Mouse (Mus musculus) embryonic facial prominence, embryonic 15.5 days (tissue): ENCODE results near the gene Mtg1. TPM values are rescaled to one million over a fixed set of nuclear protein-coding genes. Genes with fewer than 3 reads are reported as not detected.
A peak's percentile ranks its signal among the peaks of the same experiment; 100 is the strongest.

ENCODE experiments used
- ATAC-seq: fragments of 200-750 bp; cut with Nextera tagmentation; 2 replicates; pipeline ENCODE4 v1.8.0; 2017; ENCODE audit warnings: low read depth, moderate TSS enrichment; ENCODE audit not compliant: insufficient number of reproducible peaks, low FRiP score, low TSS enrichment
- H3K27ac ChIP-seq: fragments of 300-500 bp; sonication (generic); replicated peaks from 2 replicates; pipeline ENCODE4 v1.5.1; 2015; ENCODE audit warnings: mild to moderate bottlenecking, inconsistent platforms
- H3K27me3 ChIP-seq: fragments of 300-500 bp; sonication (generic); 2 replicates; pipeline ENCODE4 v1.6.1; 2015; ENCODE audit warnings: inconsistent platforms
- H3K36me3 ChIP-seq: fragments of 300-500 bp; sonication (generic); 2 replicates; pipeline ENCODE4 v1.6.1; 2015; ENCODE audit warnings: mild to moderate bottlenecking, inconsistent platforms
- H3K4me1 ChIP-seq: fragments of 300-500 bp; sonication (generic); 2 replicates; pipeline ENCODE4 v1.6.1; 2015; ENCODE audit warnings: inconsistent platforms
- H3K4me2 ChIP-seq: fragments of 300-500 bp; sonication (generic); replicated peaks from 2 replicates; pipeline ENCODE4 v1.6.1; 2015; ENCODE audit warnings: mild to moderate bottlenecking, inconsistent platforms
- H3K4me3 ChIP-seq: fragments of 300-500 bp; sonication (generic); replicated peaks from 2 replicates; pipeline ENCODE4 v1.5.1; 2015; ENCODE audit warnings: mild to moderate bottlenecking, inconsistent platforms
- H3K9ac ChIP-seq: fragments of 300-500 bp; sonication (generic); 2 replicates; pipeline ENCODE4 v1.6.1; 2015; ENCODE audit warnings: inconsistent platforms
- H3K9me3 ChIP-seq: fragments of 300-500 bp; sonication (generic); replicated peaks from 2 replicates; pipeline ENCODE4 v1.6.1; 2016; ENCODE audit warnings: inconsistent platforms
- WGBS: fragments of 180-500 bp; shearing (Covaris S2); methylation state at CpG from one replicate; pipeline ENCODE4 v1.1.7; 2015; 5-methylcytosine and 5-hydroxymethylcytosine counted together
- polyA plus RNA-seq: library from polyadenylated mRNA; unstranded; fragments of >200 nt; fragmentation: Nextera tagmentation; extraction: Ambion mirVana; gene quantifications from 2 replicates; pipeline ENCODE4 v1.2.1, GENCODE M21; 2015

Mtg1 gene
- polyA plus RNA-seq, 1 experiment from 2014 or later: 22.2 TPM

DNA sequence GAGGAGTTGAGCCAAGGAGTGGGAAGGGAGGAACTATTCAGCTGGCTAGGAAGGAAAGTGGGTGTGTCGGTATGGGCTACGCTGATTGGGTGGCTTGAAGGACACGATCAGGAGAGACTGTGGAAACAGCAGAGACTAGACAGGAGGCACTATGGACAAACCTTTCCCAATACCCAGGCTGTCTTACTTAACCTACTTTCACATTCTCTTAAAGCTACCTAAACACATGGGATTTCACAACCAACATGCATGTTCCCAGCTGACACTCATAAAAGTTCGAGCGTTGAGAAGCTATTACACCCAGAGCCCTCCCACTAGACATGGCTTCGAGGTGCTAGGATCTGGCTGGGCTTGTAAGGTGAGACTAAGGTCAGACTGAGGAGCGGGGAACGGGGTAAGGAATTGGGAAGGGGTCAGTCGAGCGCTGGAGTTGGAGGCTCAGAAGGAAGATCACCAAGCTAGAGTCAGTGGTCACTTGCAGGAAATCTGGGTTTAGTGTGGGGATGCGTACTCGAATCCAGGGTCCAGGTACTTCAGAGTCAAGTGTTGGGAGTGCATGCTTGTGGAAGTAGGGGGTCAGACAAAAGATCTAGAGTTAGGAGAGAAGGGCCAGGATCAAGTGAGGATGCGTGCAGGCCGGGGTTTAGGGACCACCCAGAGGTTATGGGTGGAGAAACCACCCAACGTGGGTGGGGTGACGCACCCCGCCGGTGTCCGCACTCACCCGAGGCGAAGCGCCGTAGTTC lies 21.6 kb upstream of the Mtg1 start, which contains the start of gene Paox:
Paox (plus strand) TSS at position 217 of the 746 bp plus-strand sequence.
- H3K9me3 ChIP-seq: no peaks in the 10 kb centered on the region
- peaks cover 21% of the 10 kb centered on the region for H3K36me3 ChIP-seq
- H3K4me1 ChIP-seq: no peaks in the 10 kb centered on the region
- H3K27me3 ChIP-seq: no peaks in the 10 kb centered on the region
- peak within 1 kb of the TSS; percentile 91 for H3K27ac ChIP-seq
- peak within 1 kb of the TSS; percentile 82 for H3K4me2 ChIP-seq
- 1% methylated on average over 23 of the region's 23 CpGs for WGBS
- peak within 1 kb of the TSS; percentile 78 for H3K4me3 ChIP-seq
- peak within 1 kb of the TSS; percentile 72 for H3K9ac ChIP-seq
- peak; percentile 70 for ATAC-seq

DNA sequence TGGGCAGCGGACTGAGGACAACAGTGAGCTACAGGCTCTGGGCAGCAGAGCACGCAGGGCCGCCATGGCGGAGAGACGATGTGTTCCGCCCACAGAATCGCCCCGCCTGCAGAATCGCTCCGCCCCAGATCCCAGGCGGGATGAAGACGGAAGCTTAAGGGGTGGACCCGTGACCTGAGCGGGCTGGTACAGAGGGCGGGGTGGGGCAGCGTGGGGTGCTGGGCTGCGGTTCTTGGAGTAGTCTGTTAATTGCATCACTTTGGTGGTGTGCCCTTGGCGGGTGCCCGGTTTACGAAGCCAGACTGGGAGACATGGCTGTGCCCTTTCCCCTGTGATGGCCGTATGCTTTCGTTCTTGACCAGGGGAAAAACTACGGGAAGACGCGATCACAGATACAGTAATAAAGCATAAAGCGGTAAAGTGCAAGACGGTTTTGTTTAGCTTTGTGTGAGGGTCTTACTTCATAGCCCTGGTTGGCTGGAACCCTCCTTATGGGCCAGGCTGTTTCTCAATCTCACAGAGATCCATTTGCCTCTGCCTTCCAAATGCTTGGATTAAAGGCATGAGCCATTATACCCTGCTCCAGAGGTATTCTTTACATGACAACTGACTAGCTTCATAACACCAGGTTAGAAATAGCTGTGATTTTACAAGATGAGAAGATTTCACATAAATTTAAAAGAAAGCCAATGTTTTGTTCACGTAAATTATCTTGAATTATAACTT lies 20.9 kb upstream of the Mtg1 start, which contains the start of gene Echs1:
Echs1 (minus strand) TSS at position 148 of the 726 bp plus-strand sequence.
- Histone ChIP-seq H3K36me3 (peaks cover 14% of the 10 kb centered on the region), H3K9me3 (no peaks in the 10 kb centered on the region), H3K27me3 (0 out of 2 replicates have a peak, but pooled peaks cover 2% of the 10 kb centered on the region), H3K4me1 (no peaks in the 10 kb centered on the region), H3K4me3 (peak within 1 kb of the TSS; percentile 78), H3K4me2 (peak within 1 kb of the TSS; percentile 82), H3K27ac (peak within 1 kb of the TSS; percentile 91), H3K9ac (peak within 1 kb of the TSS; percentile 72)
- peak; percentile 92 for ATAC-seq
- 4% methylated on average over 28 of the region's 28 CpGs for WGBS

DNA sequence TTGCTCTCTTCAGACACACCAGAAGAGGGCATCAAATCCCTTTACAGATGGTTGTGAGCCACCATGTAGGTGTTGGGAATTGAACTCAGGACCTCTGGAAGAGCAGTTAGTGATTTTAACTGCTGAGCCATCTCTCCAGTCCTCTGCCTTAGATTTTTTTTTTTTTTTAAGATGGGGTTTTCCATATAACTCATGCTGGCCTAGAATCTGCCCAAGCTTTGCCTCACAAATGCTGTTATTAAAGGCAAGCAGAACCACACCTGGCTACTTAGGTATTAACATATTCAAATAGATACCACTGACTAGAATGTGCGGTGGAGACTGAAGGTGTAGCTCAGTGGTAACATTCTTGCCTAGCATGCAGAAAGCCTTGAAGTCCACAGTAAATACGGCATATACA lies 16.9 kb upstream of the Mtg1 start:
- no peaks in the 10 kb centered on the region for H3K9me3 ChIP-seq
- H3K4me2 ChIP-seq: no peak overlapping the region
- ATAC-seq: no peak
- 0 out of 2 replicates have a peak, but pooled peaks cover 3% of the 10 kb centered on the region for H3K27me3 ChIP-seq
- H3K9ac ChIP-seq: no peak overlapping the region
- no peak overlapping the region for H3K4me3 ChIP-seq
- H3K4me1 ChIP-seq: 0 out of 2 replicates have a peak, but pooled peaks cover 6% of the 10 kb centered on the region
- H3K36me3 ChIP-seq: no peaks in the 10 kb centered on the region
- WGBS: 92% methylated on average over 2 of the region's 2 CpGs
- H3K27ac ChIP-seq: no peak overlapping the region

DNA sequence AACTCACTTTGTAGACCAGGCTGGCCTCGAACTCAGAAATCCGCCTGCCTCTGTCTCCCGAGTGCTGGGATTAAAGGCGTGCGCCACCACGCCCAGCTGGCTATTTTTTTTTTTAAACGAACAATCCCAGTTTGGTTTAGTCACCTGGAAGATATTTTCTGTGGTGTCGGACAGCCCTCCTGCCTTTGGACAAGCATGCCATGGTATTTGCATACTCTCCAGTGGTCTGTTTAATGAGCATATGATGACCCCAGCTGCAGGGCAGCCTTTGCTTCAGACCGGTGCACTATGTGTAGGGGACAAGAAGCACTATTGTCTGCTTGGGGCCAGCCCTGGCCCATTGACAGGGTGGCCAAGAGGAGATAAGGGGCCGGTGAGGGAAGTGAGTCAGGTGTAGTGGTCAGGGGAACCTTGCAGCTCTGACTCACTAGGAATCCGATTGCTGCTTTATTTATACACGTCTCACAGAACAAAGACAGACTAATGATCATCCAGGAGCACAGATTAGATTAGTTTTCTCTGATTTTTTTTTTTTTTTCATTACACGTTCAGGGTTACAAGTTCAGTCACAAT lies 15.9 kb upstream of the Mtg1 start:
- no peak overlapping the region for H3K27ac ChIP-seq
- WGBS: 73% methylated on average over 13 of the region's 13 CpGs
- no peak for ATAC-seq
- no peak overlapping the region for H3K4me3 ChIP-seq
- H3K4me2 ChIP-seq: no peak overlapping the region
- no peaks in the 10 kb centered on the region for H3K36me3 ChIP-seq
- H3K27me3 ChIP-seq: 0 out of 2 replicates have a peak, but pooled peaks cover 3% of the 10 kb centered on the region
- H3K9ac ChIP-seq: no peak overlapping the region
- H3K4me1 ChIP-seq: peaks cover 9% of the 10 kb centered on the region; the same call in 1 of the 2 replicates
- H3K9me3 ChIP-seq: no peaks in the 10 kb centered on the region

DNA sequence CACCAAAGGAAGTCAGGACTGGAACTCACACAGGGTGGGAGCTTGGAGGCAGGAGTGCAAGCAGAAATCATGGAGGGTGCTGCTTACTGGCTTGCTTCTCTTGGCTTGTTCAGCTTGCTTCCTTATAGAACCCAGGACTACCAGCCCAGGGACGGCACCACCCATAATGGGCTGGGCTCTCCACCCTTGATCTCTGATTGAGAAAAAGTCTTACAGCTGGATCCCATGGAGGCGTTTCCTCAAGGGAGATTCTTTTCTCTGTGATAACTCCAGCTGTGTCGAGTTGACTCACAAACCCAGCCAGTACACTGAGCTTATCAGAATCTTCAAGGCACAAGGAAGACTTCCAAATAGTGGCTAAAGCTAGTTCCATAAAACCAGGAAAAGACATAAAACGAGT lies 14.6 kb upstream of the Mtg1 start:
- WGBS: 33% methylated on average over 4 of the region's 4 CpGs
- Histone ChIP-seq H3K4me2 (no peak overlapping the region), H3K27me3 (0 out of 2 replicates have a peak, but pooled peaks cover 3% of the 10 kb centered on the region), H3K36me3 (no peaks in the 10 kb centered on the region), H3K27ac (no peak overlapping the region), H3K4me1 (peaks cover 16% of the 10 kb centered on the region), H3K9me3 (no peaks in the 10 kb centered on the region), H3K4me3 (no peak overlapping the region), H3K9ac (no peak overlapping the region)
- no peak for ATAC-seq

DNA sequence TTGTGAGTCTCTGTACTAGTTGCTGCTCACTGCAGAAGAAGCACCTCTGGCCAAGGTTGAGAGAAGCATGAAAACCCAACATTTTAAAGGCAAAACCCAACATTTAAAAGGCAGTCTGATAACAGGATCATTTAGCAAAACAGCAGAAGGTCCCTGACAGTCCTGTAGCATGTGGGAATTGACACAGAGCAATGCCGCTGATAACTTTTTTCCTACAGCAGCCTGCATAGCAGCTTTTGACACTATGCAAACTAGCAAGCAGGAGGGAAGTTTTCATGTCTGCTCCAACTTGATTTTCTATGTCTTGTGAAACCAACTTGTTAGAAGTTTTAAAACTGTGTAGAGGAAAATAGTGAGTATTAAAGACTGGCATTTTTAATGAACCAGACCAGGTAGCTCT lies 13.0 kb upstream of the Mtg1 start:
- no peak for ATAC-seq
- Histone ChIP-seq H3K9me3 (no peaks in the 10 kb centered on the region), H3K9ac (no peak overlapping the region), H3K27ac (no peak overlapping the region), H3K4me2 (no peak overlapping the region), H3K36me3 (0 out of 2 replicates have a peak, but pooled peaks cover 5% of the 10 kb centered on the region), H3K27me3 (0 out of 2 replicates have a peak, but pooled peaks cover 3% of the 10 kb centered on the region), H3K4me3 (no peak overlapping the region), H3K4me1 (peaks cover 16% of the 10 kb centered on the region)
- 93% methylated on average over 1 of the region's 1 CpGs for WGBS

DNA sequence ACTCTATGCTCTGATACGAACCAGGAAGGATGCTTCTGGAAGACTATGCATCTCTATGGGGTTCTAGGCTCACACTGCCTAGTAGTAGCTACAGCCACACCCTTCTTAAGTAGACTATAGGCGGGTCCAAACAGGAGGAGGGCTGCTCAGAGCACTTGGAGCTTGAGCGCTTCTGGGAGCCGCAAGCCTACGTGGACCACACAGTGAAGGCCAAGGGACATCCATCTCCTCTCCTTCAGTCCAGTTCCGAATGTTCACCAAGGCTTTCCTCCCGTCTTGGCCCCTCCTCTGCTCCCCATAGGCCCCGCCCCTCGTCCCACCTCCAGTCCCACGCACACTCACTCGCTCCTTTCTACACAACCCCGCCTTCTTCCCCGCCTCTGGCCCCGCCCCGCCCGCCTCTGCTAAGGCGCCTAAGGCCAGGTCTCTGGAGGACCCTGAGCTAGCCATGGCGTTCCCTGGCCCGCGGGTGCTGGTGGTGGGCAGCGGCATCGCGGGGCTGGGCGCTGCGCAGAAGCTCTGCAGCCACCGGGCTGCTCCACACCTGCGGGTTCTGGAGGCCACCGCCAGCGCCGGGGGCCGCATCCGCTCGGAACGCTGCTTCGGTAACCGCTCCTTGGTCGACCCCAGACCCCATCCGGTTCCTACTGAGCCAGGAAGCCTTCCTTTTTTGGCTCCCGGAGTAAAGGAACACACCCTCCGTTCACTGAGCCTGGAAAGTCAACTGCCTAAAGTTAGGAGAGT lies 11.9 kb upstream of the Mtg1 start:
- H3K4me3 ChIP-seq: peak overlapping the region; percentile 91
- H3K4me2 ChIP-seq: peak overlapping the region; percentile 74
- H3K27ac ChIP-seq: 0 out of 2 replicates have a peak overlapping the region, but pooled peaks have one; percentile 31
- H3K9me3 ChIP-seq: no peaks in the 10 kb centered on the region
- H3K36me3 ChIP-seq: peaks cover 15% of the 10 kb centered on the region
- peak overlapping the region; percentile 93 for H3K9ac ChIP-seq
- 2% methylated on average over 40 of the region's 40 CpGs for WGBS
- ATAC-seq: peak; percentile 97
- peaks cover 16% of the 10 kb centered on the region for H3K4me1 ChIP-seq
- H3K27me3 ChIP-seq: 0 out of 2 replicates have a peak, but pooled peaks cover 3% of the 10 kb centered on the region

DNA sequence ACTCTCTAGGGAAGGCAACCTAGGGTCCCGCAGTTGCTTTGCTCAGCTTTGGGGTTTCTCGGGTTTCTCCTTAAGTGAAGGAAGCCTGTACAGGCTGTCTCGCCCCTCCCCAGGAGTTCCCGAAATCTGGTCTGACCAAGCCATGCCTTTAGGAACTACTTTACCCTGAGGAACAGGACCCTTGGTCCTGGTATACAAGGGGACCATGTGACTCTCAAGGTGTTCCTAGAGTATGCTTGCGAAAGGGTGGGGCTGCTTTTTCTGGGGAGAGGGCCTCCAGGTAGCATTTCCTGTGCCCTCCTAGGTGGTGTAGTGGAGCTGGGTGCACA lies 11.4 kb upstream of the Mtg1 start:
- Histone ChIP-seq H3K9me3 (no peaks in the 10 kb centered on the region), H3K4me1 (peaks cover 16% of the 10 kb centered on the region), H3K4me3 (peak overlapping the region; percentile 91), H3K4me2 (peak overlapping the region; percentile 74), H3K27me3 (0 out of 2 replicates have a peak, but pooled peaks cover 3% of the 10 kb centered on the region), H3K9ac (peak overlapping the region; percentile 93), H3K36me3 (peaks cover 20% of the 10 kb centered on the region), H3K27ac (0 out of 2 replicates have a peak overlapping the region, but pooled peaks have one; percentile 31)
- no peak for ATAC-seq
- 4% methylated on average over 5 of the region's 5 CpGs for WGBS

DNA sequence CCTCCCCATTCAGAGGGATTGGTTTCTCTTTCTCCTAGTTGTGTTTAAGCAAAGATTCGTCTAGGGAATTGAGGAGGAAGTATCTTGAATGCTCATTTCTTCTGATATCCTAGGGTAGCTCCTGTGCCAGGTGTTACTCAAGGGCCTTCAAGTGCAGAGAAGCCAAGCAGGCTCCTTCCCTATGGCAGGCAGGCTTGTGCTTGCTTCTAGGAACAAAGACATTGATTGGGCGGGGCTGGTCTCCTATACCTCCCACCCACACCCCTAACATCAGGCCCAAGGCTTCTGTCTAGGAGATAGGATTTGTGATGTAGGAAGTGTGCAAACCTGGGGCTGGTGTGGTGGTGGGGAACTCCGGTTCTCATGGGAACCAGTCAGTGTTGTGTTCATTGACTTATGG lies 10.4 kb upstream of the Mtg1 start:
- Histone ChIP-seq H3K36me3 (peaks cover 20% of the 10 kb centered on the region), H3K27ac (no peak overlapping the region), H3K9ac (no peak overlapping the region), H3K4me2 (0 out of 2 replicates have a peak overlapping the region, but pooled peaks have one; percentile 19), H3K4me1 (peaks cover 16% of the 10 kb centered on the region), H3K9me3 (no peaks in the 10 kb centered on the region), H3K4me3 (no peak overlapping the region), H3K27me3 (no peaks in the 10 kb centered on the region)
- 74% methylated on average over 3 of the region's 3 CpGs for WGBS
- no peak for ATAC-seq

DNA sequence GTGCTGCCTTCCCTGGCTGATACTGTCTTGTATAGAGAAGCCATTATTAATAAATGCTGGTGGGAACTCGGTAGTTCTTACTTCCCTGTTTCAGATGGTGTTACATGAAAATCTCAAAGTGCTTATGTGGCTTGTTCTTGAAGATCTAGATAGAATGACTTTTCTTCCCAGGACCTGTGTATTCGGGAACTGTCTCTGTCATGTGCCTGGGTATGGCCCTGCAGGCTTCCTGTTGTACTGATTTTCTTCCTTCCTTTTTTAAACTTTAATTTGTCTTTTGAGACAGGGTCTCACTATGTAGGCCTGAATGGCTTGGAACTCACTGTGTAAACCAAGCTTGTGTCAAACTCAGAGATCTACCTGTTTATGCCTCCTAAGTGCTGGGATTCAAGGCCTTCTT lies 9.5 kb upstream of the Mtg1 start:
- Histone ChIP-seq H3K4me3 (no peak overlapping the region), H3K27me3 (no peaks in the 10 kb centered on the region), H3K4me1 (peaks cover 16% of the 10 kb centered on the region), H3K4me2 (no peak overlapping the region), H3K9ac (no peak overlapping the region), H3K36me3 (peaks cover 20% of the 10 kb centered on the region), H3K27ac (no peak overlapping the region), H3K9me3 (no peaks in the 10 kb centered on the region)
- no peak for ATAC-seq
- WGBS: 87% methylated on average over 2 of the region's 2 CpGs
